Mouse (Mus musculus): ENCODE measurements around the gene Pcdh15. TPM values are rescaled to one million over a fixed set of nuclear protein-coding genes. Genes with fewer than 3 reads are reported as not detected.

The Pcdh15 gene
- total and polyA plus RNA-seq, 3 experiments = not detected

DNA sequence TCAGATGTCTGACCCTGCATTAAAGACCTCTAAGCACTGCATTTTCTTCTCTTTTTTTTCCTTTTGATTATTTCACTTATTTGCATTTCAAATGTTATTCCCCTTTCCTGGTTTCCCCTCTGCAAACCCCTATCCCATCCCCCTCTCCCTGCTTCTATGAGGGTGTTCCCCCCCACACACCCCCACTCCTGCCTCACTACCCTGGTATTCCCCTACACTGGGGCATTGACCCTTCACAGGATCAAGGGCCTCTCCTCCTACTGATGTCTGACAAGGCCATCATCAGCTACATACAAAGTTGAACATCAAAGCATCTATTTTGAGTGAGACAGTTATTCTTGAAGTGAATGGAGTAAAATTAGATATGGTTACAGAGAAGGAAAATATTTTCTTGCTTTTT is 48.4 kb downstream of the Pcdh15 start:
- TF ChIP-seq SIN3A (IDR thresholded peaks at IDR 0.05; ENCODE audit: low read length) (no peak), CHD2 (IDR thresholded peaks at IDR 0.05; ENCODE audit: low read length) (no peak), MYC (IDR thresholded peaks at IDR 0.05; ENCODE audit: low read depth, low read length) (no peak), MYB (IDR thresholded peaks at IDR 0.05; ENCODE audit: low read depth, low read length) (no peak), MAFK (IDR thresholded peaks at IDR 0.05; ENCODE audit: borderline replicate concordance, low read depth, low read length) (no peak), NRF1 (IDR thresholded peaks at IDR 0.05; ENCODE audit: insufficient read depth, low read depth, low read length, poor library complexity, severe bottlenecking) (no peak), TCF12 (IDR thresholded peaks at IDR 0.05; ENCODE audit: low read depth, low read length) (no peak), CTCF (IDR thresholded peaks at IDR 0.05 in 2 of 3, conservative IDR thresholded peaks at IDR 0.05 in 1 of 3; ENCODE audit: control insufficient read depth in 1 of 3, insufficient read depth in 1 of 3, low read depth in 2 of 3, low read length in 3 of 3, poor library complexity in 1 of 3, severe bottlenecking in 1 of 3) (no peak), MAZ (IDR thresholded peaks at IDR 0.05; ENCODE audit: low read depth, low read length) (no peak), RCOR1 (IDR thresholded peaks at IDR 0.05; ENCODE audit: low read depth, low read length) (no peak), HCFC1 (IDR thresholded peaks at IDR 0.05; ENCODE audit: low read depth, low read length) (no peak), MEF2A (IDR thresholded peaks at IDR 0.05; ENCODE audit: extremely low read depth, insufficient replicate concordance, low read depth, low read length, poor library complexity, severe bottlenecking) (no peak), TBP (IDR thresholded peaks at IDR 0.05; ENCODE audit: low read depth, low read length) (no peak), GATA1 (IDR thresholded peaks at IDR 0.05; ENCODE audit: low read depth, low read length) (no peak), POLR2AphosphoS2 (IDR thresholded peaks at IDR 0.05; ENCODE audit: low read length) (no peak), SMC3 (IDR thresholded peaks at IDR 0.05; ENCODE audit: low read depth, low read length) (no peak), ZMIZ1 (IDR thresholded peaks at IDR 0.05; ENCODE audit: low read depth, low read length) (no peak), KAT2A (conservative IDR thresholded peaks at IDR 0.05; ENCODE audit: low read depth, low read length) (no peak), GABPA (IDR thresholded peaks at IDR 0.05; ENCODE audit: low read depth, low read length) (no peak)
- Histone ChIP-seq H3K79me2 (ENCODE audit: control insufficient read depth, insufficient read depth, low read length, poor library complexity) (no peaks in the 10 kb centered on the region), H3K9me3 (replicated peaks; ENCODE audit: insufficient read depth, low read length) (no peaks in the 10 kb centered on the region), H3K27ac (ENCODE audit: control insufficient read depth, low read depth, low read length) (no peak overlapping the region), H3K4me3 (ENCODE audit: control insufficient read depth in 1 of 2, insufficient read depth in 1 of 2, low read depth in 2 of 2, low read length in 2 of 2) (no peak overlapping the region), H3K4me1 (ENCODE audit: control insufficient read depth in 1 of 2, insufficient read depth in 2 of 2, low read length in 2 of 2) (no peaks in the 10 kb centered on the region), H3K27me3 (ENCODE audit: control insufficient read depth in 1 of 2, insufficient read depth in 2 of 2, low read length in 2 of 2) (no peaks in the 10 kb centered on the region), H3K36me3 (ENCODE audit: control insufficient read depth in 1 of 2, insufficient read depth in 2 of 2, low read length in 2 of 2) (no peaks in the 10 kb centered on the region), H3K9ac (ENCODE audit: control insufficient read depth, low read depth, low read length, poor library complexity, severe bottlenecking) (no peak overlapping the region)
- no peak for DNase-seq (ENCODE audit: low read depth, low spot score)

DNA sequence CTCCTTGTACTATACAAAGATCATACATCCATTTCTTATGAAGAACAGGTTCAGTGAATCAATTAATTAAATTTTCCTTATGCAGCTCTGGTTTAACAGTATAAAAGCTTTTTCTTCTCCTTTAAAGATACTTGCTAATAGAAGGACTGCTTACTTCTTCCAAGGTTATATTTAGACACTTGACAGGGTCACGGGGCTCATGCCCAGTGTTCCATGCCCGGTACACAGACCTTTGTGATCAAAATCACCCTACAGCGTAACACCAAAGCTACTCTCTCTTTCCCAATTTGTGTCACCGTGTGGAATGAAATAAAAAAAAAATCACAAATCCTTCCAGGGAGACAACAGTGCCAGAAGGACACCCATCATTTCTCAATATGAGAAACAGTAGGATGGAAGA is 48.8 kb downstream of the Pcdh15 start:
- Histone ChIP-seq H3K27ac (ENCODE audit: control insufficient read depth, low read depth, low read length) (no peak overlapping the region), H3K9ac (ENCODE audit: control insufficient read depth, low read depth, low read length, poor library complexity, severe bottlenecking) (no peak overlapping the region), H3K36me3 (ENCODE audit: control insufficient read depth in 1 of 2, insufficient read depth in 2 of 2, low read length in 2 of 2) (no peaks in the 10 kb centered on the region), H3K9me3 (replicated peaks; ENCODE audit: insufficient read depth, low read length) (no peaks in the 10 kb centered on the region), H3K4me3 (ENCODE audit: control insufficient read depth in 1 of 2, insufficient read depth in 1 of 2, low read depth in 2 of 2, low read length in 2 of 2) (no peak overlapping the region), H3K4me1 (ENCODE audit: control insufficient read depth in 1 of 2, insufficient read depth in 2 of 2, low read length in 2 of 2) (no peaks in the 10 kb centered on the region), H3K27me3 (ENCODE audit: control insufficient read depth in 1 of 2, insufficient read depth in 2 of 2, low read length in 2 of 2) (no peaks in the 10 kb centered on the region), H3K79me2 (ENCODE audit: control insufficient read depth, insufficient read depth, low read length, poor library complexity) (no peaks in the 10 kb centered on the region)
- TF ChIP-seq E2F4 (IDR thresholded peaks at IDR 0.05; ENCODE audit: borderline replicate concordance, low read depth, low read length) (no peak), CHD2 (IDR thresholded peaks at IDR 0.05; ENCODE audit: low read length) (no peak), NELFE (IDR thresholded peaks at IDR 0.05; ENCODE audit: low read depth, low read length) (no peak)
- DNase-seq (ENCODE audit: low read depth, low spot score) = no peak

Data from MEL (cell line).